Mouse (Mus musculus): ENCODE data around the gene Mypn.

DNA sequence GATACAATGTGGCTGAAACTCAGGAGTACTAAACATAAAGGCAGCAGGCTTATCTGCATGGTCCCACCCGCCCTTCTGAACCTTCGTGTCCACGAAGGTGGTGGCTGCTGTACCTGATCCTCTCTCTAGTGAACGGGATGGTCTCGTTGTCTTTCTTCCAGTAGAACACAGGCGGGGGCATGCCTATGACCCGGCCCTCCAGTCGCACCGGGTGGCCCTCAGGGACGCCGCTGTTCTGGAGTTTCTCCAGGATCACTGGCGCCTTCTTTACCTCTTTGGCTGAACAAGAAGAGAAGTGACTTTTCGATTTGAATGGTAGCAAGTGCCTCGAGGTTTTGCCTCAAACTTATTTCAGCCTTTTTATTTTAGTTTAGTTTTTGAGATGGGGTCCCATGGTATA is 83.8 kb downstream of the Mypn start:
- TF ChIP-seq TAL1 (IDR thresholded peaks at IDR 0.05; ENCODE audit: low read length) (no peak), GATA1 (IDR thresholded peaks at IDR 0.05; ENCODE audit: low read length) (no peak)

All from erythroblast, embryonic 14.5 days (primary cell).